Mouse (Mus musculus): Measurements from ENCODE around the gene Hsph1. TPM values are rescaled to one million over a fixed set of nuclear protein-coding genes. Genes with fewer than 3 reads are reported as not detected.
A peak's percentile ranks its signal among the peaks of the same experiment; 100 is the strongest.

Hsph1 gene
- 55.5 and 59.0 TPM in 2 replicates for polyA plus RNA-seq (2015; fragmentation: Nextera tagmentation; extraction: Ambion mirVana)

GRCm38 (mm10) chr5:149636075-149636920 is at the start of gene Hsph1:
Gene Hsph1 (minus strand): TSS chr5:149636376.
- H3K27me3 ChIP-seq: no peaks in the 10 kb centered on the region
- peak within 1 kb of the TSS; percentile 89 for H3K27ac ChIP-seq (replicated peaks)
- under 1% methylated on average over 60 of the region's 60 CpGs for WGBS
- H3K4me2 ChIP-seq (replicated peaks): peak within 1 kb of the TSS; percentile 88
- H3K36me3 ChIP-seq: peaks cover 23% of the 10 kb centered on the region
- H3K4me3 ChIP-seq (replicated peaks): peak within 1 kb of the TSS; percentile 79
- peak; percentile 99 for ATAC-seq (ENCODE audit: insufficient number of reproducible peaks, low FRiP score, low TSS enrichment, low read depth)
- H3K4me1 ChIP-seq: peaks cover 18% of the 10 kb centered on the region
- no peaks in the 10 kb centered on the region for H3K9me3 ChIP-seq (replicated peaks)
- peak within 1 kb of the TSS; percentile 65 for H3K9ac ChIP-seq

GRCm38 (mm10) chr5:149680946-149681345 is 44.8 kb upstream of the Hsph1 start:
- no peak overlapping the region for H3K4me3 ChIP-seq (replicated peaks)
- no peak overlapping the region for H3K4me2 ChIP-seq (replicated peaks)
- ATAC-seq (ENCODE audit: insufficient number of reproducible peaks, low FRiP score, low TSS enrichment, low read depth): no peak
- H3K36me3 ChIP-seq: no peaks in the 10 kb centered on the region
- H3K27me3 ChIP-seq: no peaks in the 10 kb centered on the region
- H3K9me3 ChIP-seq (replicated peaks): no peaks in the 10 kb centered on the region
- no peak overlapping the region for H3K27ac ChIP-seq (replicated peaks)
- no peak overlapping the region for H3K9ac ChIP-seq
- H3K4me1 ChIP-seq: peaks cover 12% of the 10 kb centered on the region; the same call in 1 of the 2 replicates
- 59% methylated on average over 5 of the region's 5 CpGs for WGBS

GRCm38 (mm10) chr5:149679886-149680285 is 43.7 kb upstream of the Hsph1 start:
- Histone ChIP-seq H3K4me2 (replicated peaks) (no peak overlapping the region), H3K4me1 (peaks cover 15% of the 10 kb centered on the region; the same call in 1 of the 2 replicates), H3K36me3 (no peaks in the 10 kb centered on the region), H3K9ac (no peak overlapping the region), H3K4me3 (replicated peaks) (no peak overlapping the region), H3K27ac (replicated peaks) (no peak overlapping the region), H3K27me3 (no peaks in the 10 kb centered on the region), H3K9me3 (replicated peaks) (no peaks in the 10 kb centered on the region)
- no peak for ATAC-seq (ENCODE audit: insufficient number of reproducible peaks, low FRiP score, low TSS enrichment, low read depth)
- WGBS: 59% methylated on average over 7 of the region's 7 CpGs

GRCm38 (mm10) chr5:149679362-149679761 is 43.2 kb upstream of the Hsph1 start:
- Histone ChIP-seq H3K4me3 (replicated peaks) (peak overlapping the region; percentile 77), H3K4me1 (peaks cover 15% of the 10 kb centered on the region; the same call in 1 of the 2 replicates), H3K27me3 (no peaks in the 10 kb centered on the region), H3K27ac (replicated peaks) (no peak overlapping the region), H3K4me2 (replicated peaks) (peak overlapping the region; percentile 94), H3K9ac (no peak overlapping the region), H3K9me3 (replicated peaks) (no peaks in the 10 kb centered on the region), H3K36me3 (no peaks in the 10 kb centered on the region)
- WGBS: 10% methylated on average over 12 of the region's 12 CpGs
- no peak for ATAC-seq (ENCODE audit: insufficient number of reproducible peaks, low FRiP score, low TSS enrichment, low read depth)

GRCm38 (mm10) chr5:149678990-149679348 is 42.8 kb upstream of the Hsph1 start:
- 1% methylated on average over 15 of the region's 15 CpGs for WGBS
- Histone ChIP-seq H3K9ac (no peak overlapping the region), H3K36me3 (no peaks in the 10 kb centered on the region), H3K4me1 (peaks cover 15% of the 10 kb centered on the region; the same call in 1 of the 2 replicates), H3K27ac (replicated peaks) (no peak overlapping the region), H3K4me2 (replicated peaks) (peak overlapping the region; percentile 94), H3K27me3 (no peaks in the 10 kb centered on the region), H3K9me3 (replicated peaks) (no peaks in the 10 kb centered on the region), H3K4me3 (replicated peaks) (peak overlapping the region; percentile 77)
- ATAC-seq (ENCODE audit: insufficient number of reproducible peaks, low FRiP score, low TSS enrichment, low read depth): no peak

GRCm38 (mm10) chr5:149678100-149678989 is 42.2 kb upstream of the Hsph1 start, which contains the start of gene B3glct:
Gene B3glct (plus strand): TSS chr5:149678230.
- H3K4me1 ChIP-seq: peaks cover 15% of the 10 kb centered on the region; the same call in 1 of the 2 replicates
- H3K4me3 ChIP-seq (replicated peaks): peak within 1 kb of the TSS; percentile 77
- H3K9ac ChIP-seq: peak within 1 kb of the TSS; percentile 59
- no peaks in the 10 kb centered on the region for H3K9me3 ChIP-seq (replicated peaks)
- peak within 1 kb of the TSS; percentile 83 for H3K27ac ChIP-seq (replicated peaks)
- ATAC-seq (ENCODE audit: insufficient number of reproducible peaks, low FRiP score, low TSS enrichment, low read depth): peak; percentile 94
- under 1% methylated on average over 78 of the region's 106 CpGs for WGBS
- H3K36me3 ChIP-seq: no peaks in the 10 kb centered on the region
- H3K4me2 ChIP-seq (replicated peaks): peak within 1 kb of the TSS; percentile 94
- H3K27me3 ChIP-seq: no peaks in the 10 kb centered on the region

GRCm38 (mm10) chr5:149677196-149677595 is 41.0 kb upstream of the Hsph1 start:
- peaks cover 15% of the 10 kb centered on the region; the same call in 1 of the 2 replicates for H3K4me1 ChIP-seq
- H3K9me3 ChIP-seq (replicated peaks): no peaks in the 10 kb centered on the region
- H3K9ac ChIP-seq: no peak overlapping the region
- no peak overlapping the region for H3K4me2 ChIP-seq (replicated peaks)
- H3K4me3 ChIP-seq (replicated peaks): no peak overlapping the region
- no peak overlapping the region for H3K27ac ChIP-seq (replicated peaks)
- no peaks in the 10 kb centered on the region for H3K27me3 ChIP-seq
- WGBS: 95% methylated on average over 3 of the region's 3 CpGs
- no peak for ATAC-seq (ENCODE audit: insufficient number of reproducible peaks, low FRiP score, low TSS enrichment, low read depth)
- no peaks in the 10 kb centered on the region for H3K36me3 ChIP-seq

- Histone ChIP-seq H3K4me2 (replicated peaks) (no peak overlapping the region), H3K27me3 (no peaks in the 10 kb centered on the region), H3K27ac (replicated peaks) (no peak overlapping the region), H3K4me1 (no peaks in the 10 kb centered on the region), H3K4me3 (replicated peaks) (no peak overlapping the region), H3K36me3 (no peaks in the 10 kb centered on the region), H3K9me3 (replicated peaks) (no peaks in the 10 kb centered on the region), H3K9ac (no peak overlapping the region)
- WGBS: 77% methylated on average over 5 of the region's 5 CpGs
- ATAC-seq (ENCODE audit: insufficient number of reproducible peaks, low FRiP score, low TSS enrichment, low read depth): no peak
Observed at GRCm38 (mm10) chr5:149663417-149663816, 27.2 kb upstream of the Hsph1 start.

GRCm38 (mm10) chr5:149662980-149663379 is 26.8 kb upstream of the Hsph1 start:
- ATAC-seq (ENCODE audit: insufficient number of reproducible peaks, low FRiP score, low TSS enrichment, low read depth): no peak
- Histone ChIP-seq H3K4me1 (no peaks in the 10 kb centered on the region), H3K4me2 (replicated peaks) (no peak overlapping the region), H3K36me3 (no peaks in the 10 kb centered on the region), H3K9ac (no peak overlapping the region), H3K4me3 (replicated peaks) (no peak overlapping the region), H3K27me3 (no peaks in the 10 kb centered on the region), H3K27ac (replicated peaks) (no peak overlapping the region), H3K9me3 (replicated peaks) (no peaks in the 10 kb centered on the region)
- WGBS: 89% methylated on average over 6 of the region's 6 CpGs

GRCm38 (mm10) chr5:149661428-149661827 is 25.3 kb upstream of the Hsph1 start:
- H3K36me3 ChIP-seq: no peaks in the 10 kb centered on the region
- H3K27me3 ChIP-seq: no peaks in the 10 kb centered on the region
- WGBS: 79% methylated on average over 6 of the region's 6 CpGs
- no peak for ATAC-seq (ENCODE audit: insufficient number of reproducible peaks, low FRiP score, low TSS enrichment, low read depth)
- H3K4me3 ChIP-seq (replicated peaks): no peak overlapping the region
- H3K4me1 ChIP-seq: no peaks in the 10 kb centered on the region
- no peak overlapping the region for H3K27ac ChIP-seq (replicated peaks)
- H3K9me3 ChIP-seq (replicated peaks): no peaks in the 10 kb centered on the region
- H3K4me2 ChIP-seq (replicated peaks): no peak overlapping the region
- no peak overlapping the region for H3K9ac ChIP-seq

- H3K4me3 ChIP-seq (replicated peaks): no peak overlapping the region
- 66% methylated on average over 9 of the region's 9 CpGs for WGBS
- H3K4me2 ChIP-seq (replicated peaks): no peak overlapping the region
- no peak for ATAC-seq (ENCODE audit: insufficient number of reproducible peaks, low FRiP score, low TSS enrichment, low read depth)
- no peaks in the 10 kb centered on the region for H3K27me3 ChIP-seq
- no peak overlapping the region for H3K27ac ChIP-seq (replicated peaks)
- no peaks in the 10 kb centered on the region for H3K4me1 ChIP-seq
- H3K36me3 ChIP-seq: no peaks in the 10 kb centered on the region
- H3K9me3 ChIP-seq (replicated peaks): no peaks in the 10 kb centered on the region
- H3K9ac ChIP-seq: no peak overlapping the region
Observed at GRCm38 (mm10) chr5:149659414-149659780, 23.2 kb upstream of the Hsph1 start.

Measured in embryonic facial prominence, embryonic 15.5 days (tissue).